Mouse (Mus musculus): ENCODE measurements at regions not wholly inside any gene's neighbourhood (a gene's known extent, or its start where the extent isn't known, plus 50 kb on each side); places are given as distances from the start of the nearest gene placed in this dataset.
A peak's percentile ranks its signal among the peaks of the same experiment; 100 is the strongest.

GRCm38 (mm10) chr8:49362682-49363081 is 518.9 kb upstream of the Tenm3 start:
- DNase-seq (ENCODE audit: low spot score in 2 of 2), result peak; percentile 17 to 51
- no peak for TF ChIP-seq CTCF (conservative IDR thresholded peaks at IDR 0.05)
- Histone ChIP-seq H3K4me3 (no peak overlapping the region), H3K27ac (no peak overlapping the region)

- no peak overlapping the region for H3K4me3 ChIP-seq
- TF ChIP-seq CTCF (conservative IDR thresholded peaks at IDR 0.05), result no peak
- no peak for DNase-seq (ENCODE audit: low spot score in 2 of 2)
- no peak overlapping the region for H3K27ac ChIP-seq
Observed at GRCm38 (mm10) chr8:49361443-49361842, 517.7 kb upstream of the Tenm3 start.

- no peak for TF ChIP-seq CTCF (conservative IDR thresholded peaks at IDR 0.05)
- DNase-seq (ENCODE audit: low spot score in 2 of 2), result no peak
- no peak overlapping the region for H3K4me3 ChIP-seq
- no peak overlapping the region for H3K27ac ChIP-seq
Observed at GRCm38 (mm10) chr8:49360121-49360520, 516.4 kb upstream of the Tenm3 start.

GRCm38 (mm10) chr8:49359671-49360070 is 515.9 kb upstream of the Tenm3 start:
- no peak for TF ChIP-seq CTCF (conservative IDR thresholded peaks at IDR 0.05)
- Histone ChIP-seq H3K4me3 (no peak overlapping the region), H3K27ac (no peak overlapping the region)
- no peak for DNase-seq (ENCODE audit: low spot score in 2 of 2)

GRCm38 (mm10) chr8:49348602-49349001 is 504.9 kb upstream of the Tenm3 start:
- Histone ChIP-seq H3K4me3 (no peak overlapping the region), H3K27ac (no peak overlapping the region)
- no peak for DNase-seq (ENCODE audit: low spot score in 2 of 2)
- TF ChIP-seq CTCF (conservative IDR thresholded peaks at IDR 0.05), result no peak

GRCm38 (mm10) chr8:49338716-49339115 is 495.0 kb upstream of the Tenm3 start:
- DNase-seq (ENCODE audit: low spot score in 2 of 2), result no peak
- Histone ChIP-seq H3K4me3 (no peak overlapping the region), H3K27ac (no peak overlapping the region)
- TF ChIP-seq CTCF (conservative IDR thresholded peaks at IDR 0.05), result no peak

- H3K4me3 ChIP-seq, result no peak overlapping the region
- TF ChIP-seq CTCF (conservative IDR thresholded peaks at IDR 0.05), result no peak
- H3K27ac ChIP-seq, result no peak overlapping the region
- no peak for DNase-seq (ENCODE audit: low spot score in 2 of 2)
Observed at GRCm38 (mm10) chr8:49326980-49327379, 483.2 kb upstream of the Tenm3 start.

- Histone ChIP-seq H3K27ac (no peak overlapping the region), H3K4me3 (no peak overlapping the region)
- no peak for DNase-seq (ENCODE audit: low spot score in 2 of 2)
- TF ChIP-seq CTCF (conservative IDR thresholded peaks at IDR 0.05), result no peak
Observed at GRCm38 (mm10) chr8:49321404-49321803, 477.7 kb upstream of the Tenm3 start.

GRCm38 (mm10) chr8:49313483-49314278 is 469.9 kb upstream of the Tenm3 start:
- Histone ChIP-seq H3K27ac (no peak overlapping the region), H3K4me3 (no peak overlapping the region)
- DNase-seq (ENCODE audit: low spot score in 2 of 2), result no peak
- no peak for TF ChIP-seq CTCF (conservative IDR thresholded peaks at IDR 0.05)

GRCm38 (mm10) chr8:49312816-49313215 is 469.1 kb upstream of the Tenm3 start:
- Histone ChIP-seq H3K4me3 (no peak overlapping the region), H3K27ac (no peak overlapping the region)
- DNase-seq (ENCODE audit: low spot score in 2 of 2), result no peak
- TF ChIP-seq CTCF (conservative IDR thresholded peaks at IDR 0.05), result no peak

- no peak overlapping the region for H3K4me3 ChIP-seq
- no peak for DNase-seq (ENCODE audit: low spot score in 2 of 2)
- TF ChIP-seq CTCF (conservative IDR thresholded peaks at IDR 0.05), result no peak
- H3K27ac ChIP-seq, result no peak overlapping the region
Observed at GRCm38 (mm10) chr8:49282401-49282800, 438.6 kb upstream of the Tenm3 start.

- Histone ChIP-seq H3K4me3 (no peak overlapping the region), H3K27ac (no peak overlapping the region)
- DNase-seq (ENCODE audit: low spot score in 2 of 2), result no peak
- no peak for TF ChIP-seq CTCF (conservative IDR thresholded peaks at IDR 0.05)
Observed at GRCm38 (mm10) chr8:49281254-49281653, 437.5 kb upstream of the Tenm3 start.

- Histone ChIP-seq H3K4me3 (no peak overlapping the region), H3K27ac (no peak overlapping the region)
- DNase-seq (ENCODE audit: low spot score in 2 of 2), result no peak
- no peak for TF ChIP-seq CTCF (conservative IDR thresholded peaks at IDR 0.05)
Observed at GRCm38 (mm10) chr8:49274031-49274430, 430.3 kb upstream of the Tenm3 start.

- no peak for TF ChIP-seq CTCF (conservative IDR thresholded peaks at IDR 0.05)
- Histone ChIP-seq H3K4me3 (no peak overlapping the region), H3K27ac (no peak overlapping the region)
- DNase-seq (ENCODE audit: low spot score in 2 of 2), result no peak
Observed at GRCm38 (mm10) chr8:49273109-49273508, 429.4 kb upstream of the Tenm3 start.
